Mouse (Mus musculus): ENCODE results near the gene Slc38a9.

DNA sequence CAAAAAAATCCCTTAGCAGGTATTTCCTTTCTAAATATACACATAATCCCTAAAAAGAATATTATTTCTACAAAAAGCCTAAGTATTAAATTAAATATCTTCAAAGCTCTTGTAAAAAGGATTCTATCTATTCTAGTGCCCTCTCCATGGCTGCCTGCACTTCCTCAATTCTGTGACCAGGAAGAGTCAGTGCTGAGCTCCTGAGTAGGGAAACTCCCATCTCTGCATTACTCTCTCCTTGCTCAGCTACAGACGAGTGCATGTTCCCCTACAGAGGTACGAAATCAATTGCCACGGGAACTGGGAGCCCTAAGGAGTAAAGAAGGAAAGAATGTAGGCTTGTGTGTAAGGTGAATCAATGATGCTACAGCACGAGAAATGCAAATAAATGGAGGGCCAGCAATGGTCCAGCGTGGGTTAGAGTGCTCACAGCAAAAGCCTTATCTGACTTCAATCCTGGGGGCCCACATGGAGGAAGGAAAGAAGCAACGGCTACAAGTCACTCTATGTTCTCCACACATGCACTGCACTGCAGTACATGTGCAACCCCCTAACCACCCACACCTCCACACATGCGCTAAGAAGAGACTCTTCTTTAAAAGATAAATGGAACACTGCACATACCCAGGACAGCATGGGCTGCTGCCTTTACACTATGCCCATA is 25.2 kb upstream of the Slc38a9 start:
- no peak for TF ChIP-seq POLR2A (IDR thresholded peaks at IDR 0.05; ENCODE audit: insufficient read depth, low read depth, low read length)
- no peak for TF ChIP-seq CTCF (IDR thresholded peaks at IDR 0.05; ENCODE audit: insufficient read depth, low read depth, low read length)

Measured in olfactory bulb, adult 2 months (tissue).